13 mouse cellular contexts compared by ENCODE assay signal in genomic region chr14:73444733-73445132, GRCm38 (mm10). TPM values are rescaled to one million over a fixed set of nuclear protein-coding genes. Genes with fewer than 3 reads are reported as not detected.
DNase-seq lines count a peak whose midpoint lies in the region; ATAC-seq lines count a peak whose summit lies in the region.
"Had no signal": no experiment of that assay in that cellular context is flagged by ENCODE, and none has a peak within 500 bp of the region (broad histone marks: within the 10 kb centered on the region; RNA-seq: fewer than 3 reads in every experiment).

No protein-coding gene starts in this region.

- H3K4me2 ChIP-seq in embryonic facial prominence, embryonic 13.5 days: no peak overlapping the region
- no peak overlapping the region for H3K4me2 ChIP-seq in liver, embryonic 15.5 days

- no peaks in the 10 kb centered on the region for H3K27me3 ChIP-seq in embryonic facial prominence, embryonic 13.5 days
- no peaks in the 10 kb centered on the region for H3K27me3 ChIP-seq in liver, embryonic 15.5 days

- no peak for ATAC-seq in embryonic facial prominence, embryonic 13.5 days (ENCODE audit: insufficient number of reproducible peaks, insufficient read depth, low FRiP score, low TSS enrichment, low read depth)
- ATAC-seq in liver, embryonic 15.5 days (ENCODE audit: insufficient read depth): no peak
- peak; percentile 78 for ATAC-seq in megakaryocyte-erythroid progenitor cell, adult 5-6 weeks (replicated peaks; ENCODE audit: low FRiP score, low TSS enrichment, poor library complexity, severe bottlenecking)

- peak; percentile 57 for DNase-seq in kidney, adult 18-20 months
- no peak for DNase-seq in ovary, postnatal 36 days (ENCODE audit: low spot score)
- DNase-seq in B cell, adult 2 months: no peak
- no peak for DNase-seq in yolk sac, embryonic 10.5 days (ENCODE audit: low spot score)
- DNase-seq: adrenal gland, postnatal 25 days; cerebellum, postnatal 14 days; gastrocnemius, postnatal 25 days; layer of hippocampus, adult 9-11 months; right cerebral cortex, postnatal 25 days had no signal

- peaks cover 15% of the 10 kb centered on the region for H3K4me1 ChIP-seq in embryonic facial prominence, embryonic 13.5 days
- H3K4me1 ChIP-seq in liver, embryonic 15.5 days (replicated peaks): peaks cover 26% of the 10 kb centered on the region

- H3K9me3 ChIP-seq in embryonic facial prominence, embryonic 13.5 days: no peaks in the 10 kb centered on the region
- no peaks in the 10 kb centered on the region for H3K9me3 ChIP-seq in liver, embryonic 15.5 days (replicated peaks)
- H3K9me3 ChIP-seq: G1E had no signal

- H3K36me3 ChIP-seq in embryonic facial prominence, embryonic 13.5 days: no peaks in the 10 kb centered on the region
- no peaks in the 10 kb centered on the region for H3K36me3 ChIP-seq in liver, embryonic 15.5 days (replicated peaks)
- H3K36me3 ChIP-seq: G1E had no signal

- 35% methylated on average over 3 of the region's 3 CpGs for WGBS in embryonic facial prominence, embryonic 13.5 days
- WGBS in liver, embryonic 15.5 days (ENCODE audit: insufficient replicate concordance): 35% methylated on average over 3 of the region's 3 CpGs

- H3K9ac ChIP-seq in embryonic facial prominence, embryonic 13.5 days: no peak overlapping the region
- no peak overlapping the region for H3K9ac ChIP-seq in liver, embryonic 15.5 days

- H3K4me3 ChIP-seq in embryonic facial prominence, embryonic 13.5 days: no peak overlapping the region
- no peak overlapping the region for H3K4me3 ChIP-seq in liver, embryonic 15.5 days (replicated peaks)

- peak overlapping the region; percentile 68; the same call in 1 of the 2 replicates for H3K27ac ChIP-seq in embryonic facial prominence, embryonic 13.5 days
- H3K27ac ChIP-seq in liver, embryonic 15.5 days (replicated peaks): peak overlapping the region; percentile 33; the same call in 1 of the 2 replicates

RNA-seq across cellular contexts. Expression of gene Itm2b, which starts 59.6 kb away (rescaled TPM):
- polyA plus RNA-seq in embryonic facial prominence, embryonic 13.5 days (2015; fragmentation: Nextera tagmentation; extraction: Ambion mirVana): 659 and 793 TPM in 2 replicates
- 524 and 538 TPM in 2 replicates for polyA plus RNA-seq in liver, embryonic 15.5 days (2015; fragmentation: Nextera tagmentation; extraction: Ambion mirVana)
- total RNA-seq in megakaryocyte-erythroid progenitor cell, adult 5-6 weeks (2014; fragmentation: Nextera tagmentation): 241 and 252 TPM in 2 replicates
- total RNA-seq in megakaryocyte-erythroid progenitor cell, adult 5-6 weeks (2017): 431 and 507 TPM in 2 replicates
